Mouse (Mus musculus) forebrain, embryonic 16.5 days (tissue): Measurements from ENCODE around the gene Rpl23a. TPM values are rescaled to one million over a fixed set of nuclear protein-coding genes. Genes with fewer than 3 reads are reported as not detected.
"Not testable (repeated sequence)": the region's sequence is repeated elsewhere in the genome, so short reads cannot be mapped to it uniquely, and the experiment has no call there.

ENCODE experiments used
- ATAC-seq: fragments of 200-750 bp; cut with Nextera tagmentation; 2 replicates; pipeline ENCODE4 v1.8.0; 2017; ENCODE audit warnings: mild to moderate bottlenecking, moderate library complexity
- H3K27ac ChIP-seq: fragments of 300-500 bp; sonication (generic); 2 replicates; pipeline ENCODE4 v1.5.1; 2014; ENCODE audit warnings: low read length, control low read depth
- H3K27me3 ChIP-seq: fragments of 300-500 bp; sonication (generic); replicated peaks from 2 replicates; pipeline ENCODE4 v1.6.1; 2014; ENCODE audit warnings: low read length; ENCODE audit not compliant: control insufficient read depth, insufficient read depth
- H3K36me3 ChIP-seq: fragments of 300-500 bp; sonication (generic); 2 replicates; pipeline ENCODE4 v1.6.1; 2014; ENCODE audit not compliant: control insufficient read depth, insufficient read depth
- H3K4me1 ChIP-seq: fragments of 300-500 bp; sonication (generic); replicated peaks from 2 replicates; pipeline ENCODE4 v1.6.1; 2014; ENCODE audit warnings: low read length; ENCODE audit not compliant: control insufficient read depth, insufficient read depth
- H3K4me2 ChIP-seq: fragments of 300-500 bp; sonication (generic); 2 replicates; pipeline ENCODE4 v1.6.1; 2014; ENCODE audit warnings: mild to moderate bottlenecking, low read length, control low read depth
- H3K4me3 ChIP-seq: fragments of 300-500 bp; sonication (generic); replicated peaks from 2 replicates; pipeline ENCODE4 v1.5.1; 2014; ENCODE audit warnings: mild to moderate bottlenecking, low read length, control low read depth
- H3K9ac ChIP-seq: fragments of 300-500 bp; sonication (generic); replicated peaks from 2 replicates; pipeline ENCODE4 v1.6.1; 2014; ENCODE audit warnings: low read depth, low read length, control low read depth
- H3K9me3 ChIP-seq: fragments of 300-500 bp; sonication (generic); 2 replicates; pipeline ENCODE4 v1.6.1; 2016; ENCODE audit warnings: low read length; ENCODE audit not compliant: control insufficient read depth
- WGBS: fragments of 180-500 bp; shearing (Covaris S2); extraction: QIAGEN DNeasy Blood & Tissue Kit; methylation state at CpG from one replicate; pipeline ENCODE4 v1.1.7; 2014; 5-methylcytosine and 5-hydroxymethylcytosine counted together
- polyA plus RNA-seq: library from polyadenylated mRNA; unstranded; fragments of >200 nt; fragmentation: Nextera tagmentation; extraction: Ambion mirVana; gene quantifications from 2 replicates; pipeline ENCODE4 v1.2.1, GENCODE M21; 2015

Gene Rpl23a
- polyA plus RNA-seq, 1 experiment from 2014 or later = 758 TPM

GRCm38 (mm10) chr11:78188331-78189233, 5.2 kb upstream of the Rpl23a start, which contains the start of gene Rab34:
Rab34 (plus strand) TSS chr11:78188430.
- Histone ChIP-seq H3K27ac (peak within 1 kb of the TSS; percentile 94), H3K4me2 (peak within 1 kb of the TSS; percentile 60), H3K4me3 (peak within 1 kb of the TSS; percentile 74), H3K27me3 (no peaks in the 10 kb centered on the region), H3K9me3 (no peaks in the 10 kb centered on the region), H3K4me1 (peaks cover 20% of the 10 kb centered on the region), H3K36me3 (peaks cover 14% of the 10 kb centered on the region; the same call in 1 of the 2 replicates), H3K9ac (peak within 1 kb of the TSS; percentile 92)
- under 1% methylated on average over 75 of the region's 80 CpGs for WGBS
- peak; percentile 84 for ATAC-seq

GRCm38 (mm10) chr11:78184702-78185101, 1.3 kb upstream of the Rpl23a start:
- H3K9me3 ChIP-seq, H3K4me2 ChIP-seq, H3K27me3 ChIP-seq, H3K4me3 ChIP-seq, H3K9ac ChIP-seq, H3K27ac ChIP-seq, ATAC-seq: not testable (repeated sequence)
- peaks cover 17% of the 10 kb centered on the region for H3K36me3 ChIP-seq
- peaks cover 31% of the 10 kb centered on the region for H3K4me1 ChIP-seq
- 94% methylated on average over 6 of the region's 6 CpGs for WGBS

- no peaks in the 10 kb centered on the region for H3K9me3 ChIP-seq
- peaks cover 33% of the 10 kb centered on the region for H3K4me1 ChIP-seq
- H3K9ac ChIP-seq = 0 out of 2 replicates have a peak overlapping the region, but pooled peaks have one; percentile 1
- H3K27me3 ChIP-seq = no peaks in the 10 kb centered on the region
- no peak overlapping the region for H3K27ac ChIP-seq
- ATAC-seq = peak; percentile 4; the same call in 1 of the 2 replicates
- H3K4me3 ChIP-seq = peak overlapping the region; percentile 88; the same call in 1 of the 2 replicates
- peak overlapping the region; percentile 34 for H3K4me2 ChIP-seq
- H3K36me3 ChIP-seq = peaks cover 19% of the 10 kb centered on the region
- WGBS = 54% methylated on average over 10 of the region's 10 CpGs
These were observed 615 bp upstream of the Rpl23a start for GRCm38 (mm10) chr11:78183884-78184514.

- no peaks in the 10 kb centered on the region for H3K9me3 ChIP-seq
- H3K36me3 ChIP-seq = peaks cover 19% of the 10 kb centered on the region
- H3K27ac ChIP-seq = no peak overlapping the region
- peak overlapping the region; percentile 88 for H3K4me3 ChIP-seq
- peak overlapping the region; percentile 96 for H3K9ac ChIP-seq
- H3K27me3 ChIP-seq = no peaks in the 10 kb centered on the region
- peak overlapping the region; percentile 59 for H3K4me2 ChIP-seq
- peaks cover 46% of the 10 kb centered on the region for H3K4me1 ChIP-seq
- whole genome bisulfite sequencing = 8% methylated on average over 7 of the region's 7 CpGs
- ATAC-seq = no peak
These were observed 934 bp downstream of the Rpl23a start for GRCm38 (mm10) chr11:78182450-78182849.

GRCm38 (mm10) chr11:78181830-78182357, 1.5 kb downstream of the Rpl23a start:
- peaks cover 19% of the 10 kb centered on the region for H3K36me3 ChIP-seq
- H3K9ac ChIP-seq = no peak overlapping the region
- H3K27ac ChIP-seq = no peak overlapping the region
- peak overlapping the region; percentile 59 for H3K4me2 ChIP-seq
- no peak for ATAC-seq
- H3K27me3 ChIP-seq = no peaks in the 10 kb centered on the region
- H3K4me3 ChIP-seq = peak overlapping the region; percentile 88
- no peaks in the 10 kb centered on the region for H3K9me3 ChIP-seq
- WGBS = 45% methylated on average over 2 of the region's 2 CpGs
- peaks cover 51% of the 10 kb centered on the region for H3K4me1 ChIP-seq

- peaks cover 19% of the 10 kb centered on the region for H3K36me3 ChIP-seq
- WGBS = 86% methylated on average over 6 of the region's 6 CpGs
- H3K27ac ChIP-seq = no peak overlapping the region
- H3K4me1 ChIP-seq = peaks cover 57% of the 10 kb centered on the region
- H3K4me2 ChIP-seq = no peak overlapping the region
- H3K9ac ChIP-seq = no peak overlapping the region
- H3K4me3 ChIP-seq = no peak overlapping the region
- ATAC-seq = no peak
- no peaks in the 10 kb centered on the region for H3K9me3 ChIP-seq
- no peaks in the 10 kb centered on the region for H3K27me3 ChIP-seq
These were observed 3.2 kb downstream of the Rpl23a start for GRCm38 (mm10) chr11:78180081-78180761.

GRCm38 (mm10) chr11:78179438-78179999, 3.9 kb downstream of the Rpl23a start:
- 32% methylated on average over 8 of the region's 8 CpGs for WGBS

GRCm38 (mm10) chr11:78178859-78179437, 4.4 kb downstream of the Rpl23a start:
- peaks cover 54% of the 10 kb centered on the region for H3K4me1 ChIP-seq
- no peak for ATAC-seq
- WGBS = 2% methylated on average over 29 of the region's 29 CpGs

More at GRCm38 (mm10) chr11:78179438-78179999, 3.9 kb downstream of the Rpl23a start:
- Histone ChIP-seq H3K27ac (no peak overlapping the region), H3K9me3 (no peaks in the 10 kb centered on the region), H3K27me3 (no peaks in the 10 kb centered on the region), H3K9ac (no peak overlapping the region; the same call in 1 of the 2 replicates), H3K36me3 (peaks cover 19% of the 10 kb centered on the region), H3K4me2 (peak overlapping the region; percentile 68), H3K4me3 (peak overlapping the region; percentile 44), H3K4me1 (peaks cover 57% of the 10 kb centered on the region)
- ATAC-seq = no peak

More at GRCm38 (mm10) chr11:78178859-78179437, 4.4 kb downstream of the Rpl23a start:
- Histone ChIP-seq H3K9ac (peak overlapping the region; percentile 58), H3K4me2 (peak overlapping the region; percentile 68), H3K36me3 (peaks cover 19% of the 10 kb centered on the region), H3K27me3 (no peaks in the 10 kb centered on the region), H3K9me3 (no peaks in the 10 kb centered on the region), H3K4me3 (peak overlapping the region; percentile 44), H3K27ac (peak overlapping the region; percentile 86)
